Comparison of ENCODE assay signal across 20 mouse cellular contexts in genomic region chr16:82232916-82233315, GRCm38 (mm10).
A peak's percentile ranks its signal among the peaks of the same experiment; 100 is the strongest.
DNase-seq lines count a peak whose midpoint lies in the region; ATAC-seq lines count a peak whose summit lies in the region.
"Had no signal": no experiment of that assay in that cellular context is flagged by ENCODE, and none has a peak within 500 bp of the region (broad histone marks: within the 10 kb centered on the region; RNA-seq: fewer than 3 reads in every experiment).

No protein-coding gene starts in this region.

- peak; percentile 90 for ATAC-seq in frontal cortex, adult (ENCODE audit: low TSS enrichment)
- ATAC-seq: activated CD4-positive, CD25-positive, alpha-beta regulatory T cell, adult 4 months; CD4-positive, CD25-positive, alpha-beta regulatory T cell, adult 4 months; Patski had no signal

- DNase-seq in frontal cortex, postnatal 10 days (ENCODE audit: low spot score in 2 of 2), result no peak
- DNase-seq in brain, adult 2 months (ENCODE audit: low read depth, low spot score), result peak; percentile 3
- peak; percentile 4 for DNase-seq in telencephalon, adult 2 months (ENCODE audit: low read depth, low spot score)
- no peak for DNase-seq in cerebellum, postnatal 10 days
- no peak for DNase-seq in cerebellum, postnatal 14 days
- DNase-seq: adrenal gland, adult 2 months; adrenal gland, adult 8-10 months; adrenal gland, postnatal 10 days; adrenal gland, postnatal 14 days; adrenal gland, postnatal 25 days; adrenal gland, postnatal 36 days; B cell, adult 2 months; cerebellum, adult 11 months; cerebellum, adult 11-12 months; cerebellum, adult 18-20 months; cerebellum, adult 2 months had no signal

Comparison
In these comparisons a context has a peak if more than half of its experiments do, and no peak if none do; other contexts are left out.
1. DNase-seq: peak in brain, adult 2 months (single experiment) and telencephalon, adult 2 months (single experiment); none in frontal cortex, postnatal 10 days (0 of 2), cerebellum, postnatal 10 days (0 of 2) and cerebellum, postnatal 14 days (0 of 2).